Mouse (Mus musculus) CH12F3 (cell line): ENCODE data around the gene Cfap77.
"Not testable (repeated sequence)": the region's sequence is repeated elsewhere in the genome, so short reads cannot be mapped to it uniquely, and the experiment has no call there.

ENCODE experiments used
- in situ Hi-C: fragments of 300-500 bp; cut with MboI; formaldehyde crosslinking; loops from 2 replicates; pipeline ENCODE4 v1.14.3; 2020; ENCODE audit warnings: low sequenced_read_pairs

Gene Cfap77

GRCm38 (mm10) chr2:29054991-29055390 is at the start of gene Cfap77:
TSS of gene Cfap77 (minus strand) at chr2:29055066.
- in situ Hi-C loops: loop anchor here (5.0 kb wide), 1 partner anchor 133 kb away; no protein-coding TSS in a partner anchor

- in situ Hi-C loops: not testable (repeated sequence)
Measured at GRCm38 (mm10) chr2:29102416-29103377, 47.8 kb upstream of the Cfap77 start.

GRCm38 (mm10) chr2:29100822-29101534 is 46.1 kb upstream of the Cfap77 start:
- in situ Hi-C loops: no loop called here

- in situ Hi-C loops: no loop called here
Measured at GRCm38 (mm10) chr2:29099646-29100045, 44.8 kb upstream of the Cfap77 start.

GRCm38 (mm10) chr2:29098786-29099185 is 43.9 kb upstream of the Cfap77 start:
- in situ Hi-C loops: no loop called here

DNA sequence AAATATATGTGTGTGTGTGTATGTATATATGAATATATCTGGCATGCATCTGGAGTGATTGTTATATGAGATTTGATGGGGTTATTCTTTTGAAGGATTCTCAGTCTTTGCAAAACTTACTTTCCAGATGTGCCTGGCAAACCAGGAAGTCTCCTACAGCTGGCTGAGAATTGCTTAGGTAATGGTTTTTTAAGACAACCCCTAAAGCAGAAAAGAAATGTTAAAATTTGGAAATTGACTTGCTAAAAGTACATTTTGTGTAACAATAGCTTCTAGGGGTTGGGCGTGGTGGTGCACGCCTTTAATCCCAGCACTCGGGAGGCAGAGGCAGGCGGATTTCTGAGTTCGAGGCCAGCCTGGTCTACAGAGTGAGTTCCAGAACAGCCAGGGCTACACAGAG is 43.1 kb upstream of the Cfap77 start:
- in situ Hi-C loops: not testable (repeated sequence)

DNA sequence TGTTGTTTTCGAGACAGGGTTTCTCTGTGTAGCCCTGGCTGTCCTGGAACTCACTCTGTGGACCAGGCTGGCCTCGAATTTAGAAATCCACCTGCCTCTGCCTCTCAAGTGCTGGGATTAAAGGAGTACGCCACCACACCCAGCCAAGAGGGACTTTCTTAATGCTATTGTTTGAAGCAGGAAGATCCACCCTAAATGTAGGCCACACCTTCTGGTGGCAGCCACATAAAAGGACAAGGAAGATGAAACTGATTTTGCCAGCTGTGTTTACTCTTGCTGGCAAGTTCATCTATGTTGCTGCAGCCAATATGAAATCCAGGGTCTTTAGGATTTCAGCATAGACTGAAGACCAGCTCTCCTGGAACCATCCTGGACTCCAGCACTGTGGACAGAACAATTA is 42.6 kb upstream of the Cfap77 start:
- in situ Hi-C loops: no loop called here

- in situ Hi-C loops: no loop called here
Measured at GRCm38 (mm10) chr2:29096751-29097150, 41.9 kb upstream of the Cfap77 start.

- in situ Hi-C loops: no loop called here
Measured at GRCm38 (mm10) chr2:29095674-29096073, 40.8 kb upstream of the Cfap77 start.

- in situ Hi-C loops: not testable (repeated sequence)
Measured at GRCm38 (mm10) chr2:29089276-29089675, 34.4 kb upstream of the Cfap77 start.

DNA sequence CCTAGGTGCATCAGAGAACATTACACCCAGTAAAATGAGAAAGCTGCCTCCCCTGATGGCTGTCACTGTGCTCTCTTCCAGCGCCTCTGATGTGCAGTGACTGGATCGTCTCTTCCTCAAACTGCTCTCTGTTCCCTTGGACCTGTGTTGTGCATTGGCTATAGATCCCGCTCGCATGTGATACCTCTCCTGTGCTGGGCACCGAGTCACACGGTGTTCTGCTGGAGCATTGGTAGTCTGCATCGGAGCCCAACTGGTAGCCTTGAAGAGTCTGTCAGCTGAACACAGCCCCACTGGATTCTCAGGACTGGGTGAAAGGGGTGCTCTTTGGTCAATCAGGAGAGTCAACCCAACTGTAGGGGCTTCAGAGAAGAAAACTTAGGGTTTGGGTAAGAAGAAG is 31.2 kb upstream of the Cfap77 start:
- in situ Hi-C loops: no loop called here

DNA sequence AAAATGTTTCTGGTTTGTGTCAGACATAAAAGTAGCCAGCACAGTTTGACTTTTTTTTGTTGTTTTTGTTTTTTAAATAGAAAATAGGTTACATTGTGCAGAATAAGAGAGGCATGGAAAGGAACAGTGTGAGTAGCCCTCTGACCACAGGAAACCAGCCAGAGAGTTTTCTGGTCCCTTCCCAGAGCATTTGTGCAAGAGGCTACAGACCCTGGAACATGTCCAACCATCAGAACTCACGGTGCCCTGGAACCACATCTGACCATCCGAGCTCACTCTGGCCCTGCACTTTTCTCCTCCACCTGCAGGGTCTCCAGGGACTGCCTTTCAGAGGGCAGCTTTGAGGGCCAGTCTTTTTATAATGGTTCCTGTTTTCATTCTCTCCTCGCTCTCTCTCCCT is 27.1 kb upstream of the Cfap77 start:
- in situ Hi-C loops: no loop called here

DNA sequence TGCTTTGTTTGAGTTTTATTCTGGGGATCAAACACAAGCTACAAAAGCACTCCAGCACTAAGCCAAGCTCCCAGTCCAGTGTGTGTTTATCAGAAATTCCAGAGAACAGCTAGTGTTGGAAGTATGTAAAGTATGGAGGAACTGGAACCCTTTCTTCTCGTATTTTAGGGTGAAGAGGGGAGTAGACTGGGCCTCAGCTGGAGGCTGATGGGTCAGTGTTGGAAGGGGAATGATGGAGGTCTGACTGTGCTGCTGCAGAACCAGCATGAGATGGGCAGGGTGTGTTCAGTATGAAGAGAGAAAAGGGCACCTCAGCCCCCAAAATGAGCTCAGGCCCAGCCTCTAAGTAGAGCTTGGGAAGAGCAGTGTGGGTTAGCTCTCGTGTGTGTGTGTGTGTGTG is 21.4 kb upstream of the Cfap77 start:
- in situ Hi-C loops: no loop called here

DNA sequence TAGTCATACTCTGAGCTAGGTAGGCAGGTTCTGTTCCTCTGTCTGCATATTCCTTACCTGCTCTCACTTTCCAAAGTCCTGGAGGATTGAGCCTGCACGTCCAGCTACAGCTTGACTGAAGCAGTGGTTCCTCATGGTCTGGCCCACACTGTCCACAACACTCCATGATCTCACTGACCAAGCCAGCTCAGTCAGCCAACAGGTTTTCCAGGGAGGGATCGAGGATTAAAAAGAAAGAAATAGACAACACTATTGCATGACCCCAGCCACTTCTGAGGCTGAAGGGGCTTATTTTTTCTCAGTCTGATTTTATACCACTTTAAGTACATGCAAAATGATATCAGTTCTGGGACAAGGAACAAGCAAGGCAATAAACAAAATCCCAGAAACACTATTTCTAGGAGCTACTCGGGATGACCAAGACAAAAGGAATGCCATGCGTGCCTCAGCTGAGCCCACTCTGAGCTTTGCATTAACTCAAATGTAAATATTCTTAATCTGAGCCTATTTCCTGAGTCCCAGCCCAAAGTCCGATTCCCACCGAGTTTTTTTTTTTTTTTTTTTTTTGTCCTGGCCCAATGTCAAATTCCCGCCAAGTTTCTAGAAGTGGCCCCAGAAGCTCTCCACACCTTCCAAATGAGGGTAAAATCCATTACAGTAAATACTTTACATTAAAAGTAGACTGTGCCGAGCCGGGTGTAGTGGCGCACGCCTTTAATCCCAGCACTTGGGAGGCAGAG is 20.6 kb upstream of the Cfap77 start:
- in situ Hi-C loops: no loop called here

GRCm38 (mm10) chr2:29074676-29075075 is 19.8 kb upstream of the Cfap77 start:
- in situ Hi-C loops: no loop called here

GRCm38 (mm10) chr2:29066410-29066809 is 11.5 kb upstream of the Cfap77 start:
- in situ Hi-C loops: no loop called here

- in situ Hi-C loops: no loop called here
Measured at GRCm38 (mm10) chr2:29065796-29066195, 10.9 kb upstream of the Cfap77 start.

DNA sequence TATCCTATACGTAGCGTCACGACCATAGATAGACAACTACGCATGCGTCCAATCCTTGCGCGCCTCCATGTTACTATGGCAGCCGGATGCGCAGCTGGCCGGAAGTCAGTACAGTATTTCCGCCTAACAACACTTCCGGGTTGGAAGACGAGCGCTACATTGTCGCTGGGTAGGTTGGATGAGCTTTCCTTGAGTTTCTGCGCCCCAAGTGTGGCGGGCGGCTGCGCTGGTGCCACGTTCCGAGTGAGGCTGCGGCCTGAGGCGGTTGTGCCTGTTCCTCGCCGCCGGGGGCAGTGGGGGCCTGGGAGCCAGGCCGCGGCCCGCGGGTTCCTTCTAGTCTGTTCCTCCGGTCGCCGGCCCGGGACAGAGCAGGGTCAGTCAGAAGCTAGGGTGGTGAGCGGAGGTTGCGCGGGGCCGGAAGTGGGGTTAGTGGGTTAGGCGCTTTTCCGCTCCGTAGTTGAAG is 5.3 kb upstream of the Cfap77 start, which contains the start of gene Ttf1:
Gene Ttf1, plus strand, starts transcription at position 128 of the 463 bp plus-strand sequence.
- in situ Hi-C loops: no loop called here

- in situ Hi-C loops: loop anchor here (5.0 kb wide), 1 partner anchor 132 kb away; no protein-coding TSS in a partner anchor
Measured at GRCm38 (mm10) chr2:29054545-29054935, 326 bp downstream of the Cfap77 start.

DNA sequence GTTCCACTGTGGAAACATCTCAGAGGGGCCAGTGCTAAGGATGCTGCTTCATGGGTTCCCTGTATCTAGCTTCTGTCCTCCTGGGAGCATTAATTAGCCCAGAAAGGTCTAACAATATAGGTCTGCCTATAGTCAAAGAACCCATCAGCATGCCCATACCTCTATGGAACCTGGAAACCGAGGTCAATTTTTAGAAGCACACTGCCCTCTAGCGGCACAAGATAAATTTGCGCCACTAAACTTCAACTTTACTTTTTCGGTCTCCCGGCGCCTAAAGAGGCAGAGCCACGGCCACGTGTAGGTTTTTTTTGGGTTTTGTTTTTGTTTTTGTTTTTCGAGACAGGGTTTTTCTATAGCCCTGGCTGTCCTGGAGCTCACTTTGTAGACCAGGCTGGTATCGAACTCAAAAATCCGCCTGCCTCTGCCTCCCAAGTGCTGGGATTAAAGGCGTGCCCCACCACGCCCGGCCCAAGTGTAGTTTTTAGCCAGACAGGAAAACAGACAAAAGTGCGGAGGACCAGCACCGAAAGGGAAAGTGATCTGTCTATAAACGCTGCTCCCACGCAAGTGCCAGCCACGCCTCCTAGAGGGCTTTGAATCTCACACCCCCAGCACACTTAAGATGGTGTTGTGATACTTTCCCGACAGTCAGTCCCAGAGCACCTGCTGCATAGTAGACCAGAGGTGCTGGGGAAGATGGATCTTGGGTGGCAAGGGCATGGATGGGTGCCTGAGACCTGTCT is 893 bp downstream of the Cfap77 start:
- in situ Hi-C loops: loop anchor here (5.0 kb wide), 1 partner anchor 132 kb away; no protein-coding TSS in a partner anchor
